Mouse (Mus musculus): ENCODE measurements around the gene Gm20388. TPM values are rescaled to one million over a fixed set of nuclear protein-coding genes. Genes with fewer than 3 reads are reported as not detected.
A peak's percentile ranks its signal among the peaks of the same experiment; 100 is the strongest.

Gene Gm20388
- polyA plus RNA-seq, 1 experiment from 2014 or later, result 5.5 TPM

GRCm38 (mm10) chr8:123004033-123004922 lies 3093.6 kb downstream of the Gm20388 start:
- no peak overlapping the region for H3K4me3 ChIP-seq
- H3K27me3 ChIP-seq, result no peaks in the 10 kb centered on the region
- H3K27ac ChIP-seq, result no peak overlapping the region; the same call in 1 of the 2 replicates
- ATAC-seq (ENCODE audit: borderline replicate concordance, extremely low read depth, low FRiP score, low TSS enrichment), result no peak
- WGBS, result 48% methylated on average over 14 of the region's 14 CpGs
- H3K9ac ChIP-seq, result no peak overlapping the region
- H3K4me1 ChIP-seq, result peaks cover 34% of the 10 kb centered on the region
- no peak overlapping the region for H3K4me2 ChIP-seq
- H3K36me3 ChIP-seq, result no peaks in the 10 kb centered on the region
- no peaks in the 10 kb centered on the region for H3K9me3 ChIP-seq

- no peak overlapping the region for H3K27ac ChIP-seq
- no peaks in the 10 kb centered on the region for H3K36me3 ChIP-seq
- WGBS, result 43% methylated on average over 3 of the region's 3 CpGs
- H3K27me3 ChIP-seq, result no peaks in the 10 kb centered on the region
- H3K4me2 ChIP-seq, result no peak overlapping the region
- no peak for ATAC-seq (ENCODE audit: borderline replicate concordance, extremely low read depth, low FRiP score, low TSS enrichment)
- H3K4me1 ChIP-seq, result peaks cover 30% of the 10 kb centered on the region
- no peaks in the 10 kb centered on the region for H3K9me3 ChIP-seq
- no peak overlapping the region for H3K9ac ChIP-seq
- no peak overlapping the region for H3K4me3 ChIP-seq
These were observed 3094.7 kb downstream of the Gm20388 start for GRCm38 (mm10) chr8:123005328-123005727.

- H3K4me3 ChIP-seq, result no peak overlapping the region
- no peaks in the 10 kb centered on the region for H3K36me3 ChIP-seq
- no peaks in the 10 kb centered on the region for H3K27me3 ChIP-seq
- ATAC-seq (ENCODE audit: borderline replicate concordance, extremely low read depth, low FRiP score, low TSS enrichment), result no peak
- WGBS, result 71% methylated on average over 5 of the region's 5 CpGs
- H3K27ac ChIP-seq, result no peak overlapping the region
- H3K4me1 ChIP-seq, result peaks cover 32% of the 10 kb centered on the region
- H3K9ac ChIP-seq, result no peak overlapping the region
- no peaks in the 10 kb centered on the region for H3K9me3 ChIP-seq
- no peak overlapping the region for H3K4me2 ChIP-seq
These were observed 3095.2 kb downstream of the Gm20388 start for GRCm38 (mm10) chr8:123005805-123006204.

- H3K4me1 ChIP-seq, result peaks cover 8% of the 10 kb centered on the region; the same call in 1 of the 2 replicates
- H3K4me3 ChIP-seq, result no peak overlapping the region
- no peak overlapping the region for H3K27ac ChIP-seq
- no peaks in the 10 kb centered on the region for H3K36me3 ChIP-seq
- H3K9me3 ChIP-seq, result no peaks in the 10 kb centered on the region
- H3K9ac ChIP-seq, result no peak overlapping the region
- ATAC-seq (ENCODE audit: borderline replicate concordance, extremely low read depth, low FRiP score, low TSS enrichment), result no peak
- no peak overlapping the region for H3K4me2 ChIP-seq
- H3K27me3 ChIP-seq, result no peaks in the 10 kb centered on the region
These were observed 3100.7 kb downstream of the Gm20388 start for GRCm38 (mm10) chr8:123011321-123011720.

GRCm38 (mm10) chr8:123014429-123014828 lies 3103.8 kb downstream of the Gm20388 start:
- WGBS, result 69% methylated on average over 7 of the region's 7 CpGs
- ATAC-seq (ENCODE audit: borderline replicate concordance, extremely low read depth, low FRiP score, low TSS enrichment), result no peak
- Histone ChIP-seq H3K4me3 (no peak overlapping the region), H3K36me3 (no peaks in the 10 kb centered on the region), H3K9ac (no peak overlapping the region), H3K27ac (no peak overlapping the region), H3K4me2 (no peak overlapping the region), H3K27me3 (no peaks in the 10 kb centered on the region), H3K9me3 (no peaks in the 10 kb centered on the region), H3K4me1 (peaks cover 19% of the 10 kb centered on the region)

- Histone ChIP-seq H3K27me3 (no peaks in the 10 kb centered on the region), H3K9ac (no peak overlapping the region), H3K4me3 (no peak overlapping the region), H3K4me1 (peaks cover 19% of the 10 kb centered on the region), H3K9me3 (no peaks in the 10 kb centered on the region), H3K4me2 (no peak overlapping the region), H3K27ac (no peak overlapping the region), H3K36me3 (no peaks in the 10 kb centered on the region)
- 56% methylated on average over 3 of the region's 3 CpGs for WGBS
- ATAC-seq (ENCODE audit: borderline replicate concordance, extremely low read depth, low FRiP score, low TSS enrichment), result no peak
These were observed 3104.4 kb downstream of the Gm20388 start for GRCm38 (mm10) chr8:123015074-123015473.

GRCm38 (mm10) chr8:123017143-123017542 lies 3106.5 kb downstream of the Gm20388 start:
- WGBS, result 82% methylated on average over 4 of the region's 4 CpGs
- no peak overlapping the region for H3K9ac ChIP-seq
- H3K36me3 ChIP-seq, result no peaks in the 10 kb centered on the region
- H3K27ac ChIP-seq, result no peak overlapping the region
- no peaks in the 10 kb centered on the region for H3K9me3 ChIP-seq
- no peak overlapping the region for H3K4me2 ChIP-seq
- no peak overlapping the region for H3K4me3 ChIP-seq
- H3K4me1 ChIP-seq, result peaks cover 30% of the 10 kb centered on the region
- no peak for ATAC-seq (ENCODE audit: borderline replicate concordance, extremely low read depth, low FRiP score, low TSS enrichment)
- H3K27me3 ChIP-seq, result no peaks in the 10 kb centered on the region

- Histone ChIP-seq H3K27ac (no peak overlapping the region), H3K9ac (no peak overlapping the region), H3K4me1 (peaks cover 35% of the 10 kb centered on the region), H3K27me3 (no peaks in the 10 kb centered on the region), H3K9me3 (no peaks in the 10 kb centered on the region), H3K4me2 (no peak overlapping the region), H3K36me3 (no peaks in the 10 kb centered on the region), H3K4me3 (no peak overlapping the region)
- 48% methylated on average over 4 of the region's 4 CpGs for WGBS
- no peak for ATAC-seq (ENCODE audit: borderline replicate concordance, extremely low read depth, low FRiP score, low TSS enrichment)
These were observed 3108.0 kb downstream of the Gm20388 start for GRCm38 (mm10) chr8:123018484-123019164.

GRCm38 (mm10) chr8:123020084-123020483 lies 3109.4 kb downstream of the Gm20388 start:
- 49% methylated on average over 2 of the region's 2 CpGs for WGBS

GRCm38 (mm10) chr8:123020859-123021258 lies 3110.2 kb downstream of the Gm20388 start:
- no peaks in the 10 kb centered on the region for H3K9me3 ChIP-seq
- ATAC-seq (ENCODE audit: borderline replicate concordance, extremely low read depth, low FRiP score, low TSS enrichment), result no peak
- H3K4me2 ChIP-seq, result no peak overlapping the region
- no peak overlapping the region for H3K4me3 ChIP-seq
- H3K4me1 ChIP-seq, result peaks cover 40% of the 10 kb centered on the region
- peak overlapping the region; percentile 1; the same call in 1 of the 2 replicates for H3K27ac ChIP-seq
- H3K27me3 ChIP-seq, result no peaks in the 10 kb centered on the region
- no peak overlapping the region for H3K9ac ChIP-seq
- WGBS, result 66% methylated on average over 2 of the region's 2 CpGs
- no peaks in the 10 kb centered on the region for H3K36me3 ChIP-seq

More at GRCm38 (mm10) chr8:123020084-123020483, 3109.4 kb downstream of the Gm20388 start:
- Histone ChIP-seq H3K9ac (no peak overlapping the region), H3K4me2 (no peak overlapping the region), H3K9me3 (no peaks in the 10 kb centered on the region), H3K4me3 (no peak overlapping the region), H3K27ac (no peak overlapping the region), H3K36me3 (no peaks in the 10 kb centered on the region), H3K4me1 (peaks cover 35% of the 10 kb centered on the region), H3K27me3 (no peaks in the 10 kb centered on the region)
- ATAC-seq (ENCODE audit: borderline replicate concordance, extremely low read depth, low FRiP score, low TSS enrichment), result no peak

GRCm38 (mm10) chr8:123021259-123021658 lies 3110.6 kb downstream of the Gm20388 start:
- no peaks in the 10 kb centered on the region for H3K27me3 ChIP-seq
- peaks cover 44% of the 10 kb centered on the region for H3K4me1 ChIP-seq
- no peak overlapping the region for H3K9ac ChIP-seq
- ATAC-seq (ENCODE audit: borderline replicate concordance, extremely low read depth, low FRiP score, low TSS enrichment), result no peak
- WGBS, result 86% methylated on average over 1 of the region's 1 CpGs
- no peak overlapping the region for H3K4me3 ChIP-seq
- no peak overlapping the region for H3K4me2 ChIP-seq
- no peaks in the 10 kb centered on the region for H3K9me3 ChIP-seq
- no peak overlapping the region; the same call in 1 of the 2 replicates for H3K27ac ChIP-seq
- no peaks in the 10 kb centered on the region for H3K36me3 ChIP-seq

- no peaks in the 10 kb centered on the region for H3K9me3 ChIP-seq
- peaks cover 41% of the 10 kb centered on the region for H3K4me1 ChIP-seq
- no peak overlapping the region for H3K4me2 ChIP-seq
- H3K27me3 ChIP-seq, result no peaks in the 10 kb centered on the region
- no peak overlapping the region for H3K27ac ChIP-seq
- WGBS, result 67% methylated on average over 3 of the region's 3 CpGs
- no peak overlapping the region for H3K4me3 ChIP-seq
- H3K9ac ChIP-seq, result no peak overlapping the region
- ATAC-seq (ENCODE audit: borderline replicate concordance, extremely low read depth, low FRiP score, low TSS enrichment), result no peak
- H3K36me3 ChIP-seq, result no peaks in the 10 kb centered on the region
These were observed 3112.1 kb downstream of the Gm20388 start for GRCm38 (mm10) chr8:123022727-123023126.

Data from lung, embryonic 15.5 days (tissue).